Mouse (Mus musculus) testis, adult 2 months (tissue): ENCODE results near the gene Zkscan1.
"Not testable (repeated sequence)": the region's sequence is repeated elsewhere in the genome, so short reads cannot be mapped to it uniquely, and the experiment has no call there.

Experiments
- CTCF ChIP-seq: fragments of 200-500 bp; IDR thresholded peaks from 2 replicates; pipeline ENCODE4 v1.5.1; 2012; ENCODE audit warnings: low read depth, mild to moderate bottlenecking, inconsistent platforms, low read length, moderate library complexity; ENCODE audit not compliant: control insufficient read depth, insufficient read depth, insufficient replicate concordance
- POLR2A ChIP-seq: fragments of 200-500 bp; IDR thresholded peaks from 2 replicates; pipeline ENCODE4 v1.6.1; 2012; ENCODE audit warnings: low read depth, mild to moderate bottlenecking, inconsistent platforms, low read length, moderate library complexity; ENCODE audit not compliant: control insufficient read depth

DNA sequence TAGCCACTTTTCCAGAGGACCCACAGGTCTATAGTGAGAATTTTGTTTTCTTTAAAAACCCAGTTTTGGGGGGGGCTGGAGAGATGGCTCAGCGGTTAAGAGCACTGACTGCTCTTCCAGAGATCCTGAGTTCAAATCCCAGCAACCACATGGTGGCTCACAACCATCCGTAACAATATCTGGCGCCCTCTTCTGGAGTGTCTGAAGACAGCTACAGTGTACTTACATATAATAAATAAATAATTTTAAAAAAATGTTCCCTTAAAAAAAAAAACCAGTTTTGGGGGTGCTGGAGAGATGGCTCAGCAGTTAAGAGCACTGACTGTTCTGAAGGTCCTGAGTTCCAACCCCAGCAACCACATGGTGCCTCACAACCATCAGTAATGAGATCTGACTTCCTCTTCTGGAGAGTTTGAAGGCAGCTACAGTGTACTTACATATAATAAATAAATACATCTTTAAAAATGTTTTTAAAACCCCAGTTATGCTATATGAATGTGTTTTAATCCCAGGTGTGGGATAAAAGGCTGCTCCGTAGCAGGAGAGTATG lies 25.0 kb downstream of the Zkscan1 start:
- TF ChIP-seq POLR2A, CTCF: not testable (repeated sequence)
